Mouse (Mus musculus) right cerebral cortex, postnatal 25 days (tissue): ENCODE results near the gene Clk2.
"Not testable (repeated sequence)": the region's sequence is repeated elsewhere in the genome, so short reads cannot be mapped to it uniquely, and the experiment has no call there.

Experiments
- DNase-seq: peaks from one replicate; pipeline ENCODE4 v3.0.0; 2022

Clk2 gene

GRCm38 (mm10) chr3:89161207-89161606 is 3.4 kb upstream of the Clk2 start:
- DNase-seq, result not testable (repeated sequence)

- DNase-seq, result no peak
These were observed 2.8 kb upstream of the Clk2 start for GRCm38 (mm10) chr3:89161786-89162185.

GRCm38 (mm10) chr3:89163123-89163522 is 1.5 kb upstream of the Clk2 start:
- no peak for DNase-seq

- DNase-seq, result no peak
These were observed 851 bp upstream of the Clk2 start for GRCm38 (mm10) chr3:89163643-89164245.

- no peak for DNase-seq
These were observed 774 bp downstream of the Clk2 start for GRCm38 (mm10) chr3:89165268-89165870.

- DNase-seq, result no peak
These were observed 2.4 kb downstream of the Clk2 start for GRCm38 (mm10) chr3:89166945-89167344.

GRCm38 (mm10) chr3:89174844-89175243 is 10.2 kb downstream of the Clk2 start:
- DNase-seq, result no peak

GRCm38 (mm10) chr3:89175544-89175943 is 10.9 kb downstream of the Clk2 start:
- no peak for DNase-seq

GRCm38 (mm10) chr3:89176421-89176820 is 11.8 kb downstream of the Clk2 start:
- DNase-seq, result no peak

- peak; percentile 86 for DNase-seq
These were observed 12.9 kb downstream of the Clk2 start, which contains the start of gene Scamp3 for GRCm38 (mm10) chr3:89177242-89178106. Gene Scamp3 (plus strand): TSS chr3:89177473.

GRCm38 (mm10) chr3:89178107-89178385 is 13.5 kb downstream of the Clk2 start:
- DNase-seq, result no peak

GRCm38 (mm10) chr3:89179056-89179455 is 14.5 kb downstream of the Clk2 start:
- no peak for DNase-seq

- DNase-seq, result no peak
These were observed 17.3 kb downstream of the Clk2 start for GRCm38 (mm10) chr3:89181749-89182500.

GRCm38 (mm10) chr3:89182531-89183057 is 18.0 kb downstream of the Clk2 start:
- no peak for DNase-seq

- DNase-seq, result peak; percentile 94
These were observed 18.7 kb downstream of the Clk2 start, which contains the start of gene Fam189b for GRCm38 (mm10) chr3:89183058-89183958. Gene Fam189b (plus strand): TSS chr3:89183143.

- peak; percentile 41 for DNase-seq
These were observed 19.3 kb downstream of the Clk2 start for GRCm38 (mm10) chr3:89183959-89184315.

GRCm38 (mm10) chr3:89187197-89187596 is 22.6 kb downstream of the Clk2 start:
- no peak for DNase-seq

GRCm38 (mm10) chr3:89187690-89188477 is 23.3 kb downstream of the Clk2 start:
- no peak for DNase-seq

GRCm38 (mm10) chr3:89188478-89188875 is 23.9 kb downstream of the Clk2 start:
- DNase-seq, result no peak

- no peak for DNase-seq
These were observed 25.8 kb downstream of the Clk2 start for GRCm38 (mm10) chr3:89190436-89190835.

- DNase-seq, result no peak
These were observed 28.8 kb downstream of the Clk2 start for GRCm38 (mm10) chr3:89193351-89193750.
